Mouse (Mus musculus) adrenal gland, adult 10 weeks (tissue): ENCODE data around the gene Prss2. TPM values are rescaled to one million over a fixed set of nuclear protein-coding genes. Genes with fewer than 3 reads are reported as not detected.

Experiments
- polyA plus RNA-seq: library from polyadenylated mRNA; stranded (reverse); fragments of 350-450 nt; fragmentation: Illumina TruSeq; extraction: RNeasy Lipid Tissue Mini Kit (QIAGEN cat#74804); gene quantifications from one replicate; pipeline ENCODE4 v1.2.3, GENCODE M21; 2014; ENCODE audit warnings: low read depth, low replicate concordance

Gene Prss2
- polyA plus RNA-seq: 1.1 TPM

GRCm38 (mm10) chr6:41521487-41521886, at the start of gene Prss2:
Gene Prss2, plus strand, starts transcription at chr6:41521787.

Other genes starting within 250 kb of the Prss2 start
- not detected for gene Try4, start 219.5 kb upstream of the Prss2 start, polyA plus RNA-seq
- 0.87 TPM for gene Try5, start 204.9 kb upstream of the Prss2 start, polyA plus RNA-seq
- gene Try10, start 167.7 kb upstream of the Prss2 start, polyA plus RNA-seq: not detected
- gene Prss3, start 144.1 kb upstream of the Prss2 start, polyA plus RNA-seq: not detected
- not detected for gene Gm5771, start 129.4 kb upstream of the Prss2 start, polyA plus RNA-seq
- gene Gm10334, start 75.6 kb upstream of the Prss2 start, polyA plus RNA-seq: not detected
- not detected for gene Prss1, start 62.9 kb upstream of the Prss2 start, polyA plus RNA-seq
- 0.23 TPM for gene Ephb6, start 83.7 kb downstream of the Prss2 start, polyA plus RNA-seq
- gene Trpv6, start 114.6 kb downstream of the Prss2 start, polyA plus RNA-seq: not detected
- gene Trpv5, start 159.0 kb downstream of the Prss2 start, polyA plus RNA-seq: not detected
- gene Llcfc1, start 162.6 kb downstream of the Prss2 start, polyA plus RNA-seq: not detected
- gene Kel, start 182.6 kb downstream of the Prss2 start, polyA plus RNA-seq: not detected